In genomic region chrX:136828610-136829009, GRCm38 (mm10) we compare ENCODE assay signal across 24 mouse cellular contexts. TPM values are rescaled to one million over a fixed set of nuclear protein-coding genes. Genes with fewer than 3 reads are reported as not detected.
DNase-seq lines count a peak whose midpoint lies in the region; ATAC-seq and TF ChIP-seq lines count a peak whose summit lies in the region.
"Had no signal": no experiment of that assay in that cellular context is flagged by ENCODE, and none has a peak within 500 bp of the region (broad histone marks: within the 10 kb centered on the region; RNA-seq: fewer than 3 reads in every experiment).

No protein-coding gene starts in this region.

- peaks cover 7% of the 10 kb centered on the region; the same call in 1 of the 2 replicates for H3K36me3 ChIP-seq in midbrain, embryonic 10.5 days
- no peaks in the 10 kb centered on the region for H3K36me3 ChIP-seq in midbrain, embryonic 14.5 days (ENCODE audit: control insufficient read depth, insufficient read depth, low read length)
- H3K36me3 ChIP-seq in ES-Bruce4 (ENCODE audit: control insufficient read depth, insufficient read depth, low read length, poor library complexity, severe bottlenecking), result no peaks in the 10 kb centered on the region
- no peaks in the 10 kb centered on the region for H3K36me3 ChIP-seq in forebrain, embryonic 13.5 days (ENCODE audit: poor library complexity, severe bottlenecking)
- H3K36me3 ChIP-seq: embryonic facial prominence, embryonic 13.5 days; forebrain, embryonic 12.5 days; G1E; heart, embryonic 15.5 days had no signal

- H3K4me3 ChIP-seq in midbrain, embryonic 10.5 days, result no peak overlapping the region
- no peak overlapping the region for H3K4me3 ChIP-seq in midbrain, embryonic 14.5 days (replicated peaks; ENCODE audit: low read depth, low read length)
- H3K4me3 ChIP-seq in ES-Bruce4 (ENCODE audit: low read depth, low read length), result no peak overlapping the region
- H3K4me3 ChIP-seq in forebrain, embryonic 13.5 days, result no peak overlapping the region
- H3K4me3 ChIP-seq: embryonic facial prominence, embryonic 13.5 days; forebrain, embryonic 12.5 days; heart, embryonic 15.5 days had no signal

- no peak overlapping the region for H3K9ac ChIP-seq in midbrain, embryonic 14.5 days (replicated peaks; ENCODE audit: low read length)
- H3K9ac ChIP-seq in ES-Bruce4 (ENCODE audit: low read depth, poor library complexity, severe bottlenecking), result no peak overlapping the region
- H3K9ac ChIP-seq in forebrain, embryonic 13.5 days, result no peak overlapping the region
- H3K9ac ChIP-seq: embryonic facial prominence, embryonic 13.5 days; forebrain, embryonic 12.5 days; forebrain, postnatal 0 days; heart, embryonic 15.5 days had no signal

- no peaks in the 10 kb centered on the region for H3K9me3 ChIP-seq in midbrain, embryonic 10.5 days (replicated peaks)
- no peaks in the 10 kb centered on the region for H3K9me3 ChIP-seq in midbrain, embryonic 14.5 days (ENCODE audit: control insufficient read depth, low read length)
- H3K9me3 ChIP-seq in ES-Bruce4 (replicated peaks; ENCODE audit: control insufficient read depth, insufficient read depth, low read length, poor library complexity, severe bottlenecking), result no peaks in the 10 kb centered on the region
- H3K9me3 ChIP-seq in forebrain, embryonic 13.5 days (replicated peaks), result no peaks in the 10 kb centered on the region
- H3K9me3 ChIP-seq: embryonic facial prominence, embryonic 13.5 days; forebrain, embryonic 12.5 days; G1E; heart, embryonic 15.5 days had no signal

- DNase-seq in midbrain, embryonic 10.5 days (ENCODE audit: low spot score), result peak; percentile 16
- DNase-seq in midbrain, embryonic 14.5 days, result no peak
- DNase-seq in brain, adult 2 months (ENCODE audit: low read depth, low spot score), result peak; percentile 51
- peak; percentile 31 for DNase-seq in embryo, embryonic 9.5 days (ENCODE audit: extremely low spot score)
- no peak for DNase-seq in adrenal gland, postnatal 36 days
- DNase-seq in right cerebral cortex, adult 2 months (ENCODE audit: low spot score in 2 of 2), result no peak
- DNase-seq: adrenal gland, adult 8-10 months; cerebellum, adult 11-12 months; cerebellum, adult 9-10 months; cerebellum, postnatal 25 days; forebrain, postnatal 0 days; gastrocnemius, postnatal 14 days; heart, postnatal 14 days had no signal

- no peak for ATAC-seq in midbrain, embryonic 14.5 days (ENCODE audit: low FRiP score, low TSS enrichment)
- ATAC-seq in forebrain, embryonic 13.5 days, result no peak
- ATAC-seq: forebrain, postnatal 0 days; hindbrain, embryonic 16.5 days had no signal

- no peak for TF ChIP-seq POLR2A in ES-Bruce4 (IDR thresholded peaks at IDR 0.05; ENCODE audit: insufficient read depth, low read length)

- TF ChIP-seq CTCF in ES-Bruce4 (IDR thresholded peaks at IDR 0.05; ENCODE audit: low read depth, low read length), result no peak

- peak; percentile 53; the same call in 1 of the 2 replicates for TF ChIP-seq EP300 in ES-Bruce4 (IDR thresholded peaks at IDR 0.05; ENCODE audit: insufficient read depth, low read depth, low read length)

- H3K27me3 ChIP-seq in midbrain, embryonic 10.5 days (ENCODE audit: low read depth, poor library complexity, severe bottlenecking), result peaks cover 76% of the 10 kb centered on the region
- no peaks in the 10 kb centered on the region for H3K27me3 ChIP-seq in midbrain, embryonic 14.5 days (ENCODE audit: control insufficient read depth, insufficient read depth, low read length)
- no peaks in the 10 kb centered on the region for H3K27me3 ChIP-seq in ES-Bruce4 (ENCODE audit: control insufficient read depth, insufficient read depth, low read length, poor library complexity, severe bottlenecking)
- no peaks in the 10 kb centered on the region for H3K27me3 ChIP-seq in forebrain, embryonic 13.5 days
- H3K27me3 ChIP-seq: heart, embryonic 15.5 days had no signal

- H3K4me2 ChIP-seq in midbrain, embryonic 14.5 days (ENCODE audit: low read length), result no peak overlapping the region
- no peak overlapping the region for H3K4me2 ChIP-seq in forebrain, embryonic 13.5 days
- H3K4me2 ChIP-seq: embryonic facial prominence, embryonic 13.5 days; forebrain, embryonic 12.5 days; heart, embryonic 15.5 days had no signal

- 0 out of 2 replicates have a peak overlapping the region, but pooled peaks have one; percentile 23 for H3K27ac ChIP-seq in midbrain, embryonic 10.5 days (replicated peaks)
- H3K27ac ChIP-seq in midbrain, embryonic 14.5 days (replicated peaks; ENCODE audit: low read depth, low read length), result no peak overlapping the region
- H3K27ac ChIP-seq in ES-Bruce4 (ENCODE audit: insufficient read depth, low read length), result no peak overlapping the region
- H3K27ac ChIP-seq in forebrain, embryonic 13.5 days, result no peak overlapping the region
- H3K27ac ChIP-seq: embryonic facial prominence, embryonic 13.5 days; forebrain, embryonic 12.5 days; heart, embryonic 15.5 days had no signal

- peaks cover 21% of the 10 kb centered on the region for H3K4me1 ChIP-seq in midbrain, embryonic 10.5 days
- H3K4me1 ChIP-seq in midbrain, embryonic 14.5 days (ENCODE audit: control insufficient read depth, insufficient read depth, low read length), result no peaks in the 10 kb centered on the region
- H3K4me1 ChIP-seq in ES-Bruce4 (ENCODE audit: control insufficient read depth, insufficient read depth, low read length), result peaks cover 3% of the 10 kb centered on the region
- H3K4me1 ChIP-seq in forebrain, embryonic 13.5 days, result no peaks in the 10 kb centered on the region
- H3K4me1 ChIP-seq: embryonic facial prominence, embryonic 13.5 days; forebrain, embryonic 12.5 days; heart, embryonic 15.5 days had no signal

RNA-seq across cellular contexts. Expression of gene Plp1, which starts 6.1 kb away (rescaled TPM):
- polyA plus RNA-seq in midbrain, embryonic 10.5 days (2016; fragmentation: Nextera tagmentation; extraction: Ambion mirVana), result 19.4 and 19.5 TPM in 2 replicates
- 7.1 and 8.1 TPM in 2 replicates for polyA plus RNA-seq in midbrain, embryonic 14.5 days (2014; fragmentation: Nextera tagmentation; extraction: Ambion mirVana)
- polyA plus RNA-seq in ES-Bruce4 (2011; ENCODE audit: insufficient read depth, insufficient read length, low read depth, missing spikeins), result 4.0 and 7.5 TPM in 2 replicates
- 1 to 10 TPM; 4.4 to 5.1 TPM for total RNA-seq in adrenal gland, postnatal 36 days (2021)
- 9.7 and 10.7 TPM in 2 replicates for polyA plus RNA-seq in forebrain, embryonic 13.5 days (2015; fragmentation: Nextera tagmentation; extraction: Ambion mirVana)

RNA-seq across cellular contexts. Expression of gene Rab9b, which starts 39.9 kb away (rescaled TPM):
- polyA plus RNA-seq in midbrain, embryonic 10.5 days (2016; fragmentation: Nextera tagmentation; extraction: Ambion mirVana), result 1.6 and 3.1 TPM in 2 replicates
- polyA plus RNA-seq in midbrain, embryonic 14.5 days (2014; fragmentation: Nextera tagmentation; extraction: Ambion mirVana), result 18.1 and 22.9 TPM in 2 replicates
- not detected in 2 replicates for polyA plus RNA-seq in ES-Bruce4 (2011; ENCODE audit: insufficient read depth, insufficient read length, low read depth, missing spikeins)
- total RNA-seq in adrenal gland, postnatal 36 days (2021), result under 1 TPM; 0.23 to 0.36 TPM
- 5.8 and 6.3 TPM in 2 replicates for polyA plus RNA-seq in forebrain, embryonic 13.5 days (2015; fragmentation: Nextera tagmentation; extraction: Ambion mirVana)
- total RNA-seq: G1E; granulocyte monocyte progenitor cell, adult 5-6 weeks; hematopoietic stem cell, adult 5-6 weeks had no signal
- polyA plus RNA-seq: G1E had no signal

RNA-seq across cellular contexts. Expression of gene Glra4, which starts 48.7 kb away (rescaled TPM):
- 0.11 and 0.14 TPM in 2 replicates for polyA plus RNA-seq in midbrain, embryonic 10.5 days (2016; fragmentation: Nextera tagmentation; extraction: Ambion mirVana)
- 0.15 TPM in 1 of 2 replicates, not detected in the other for polyA plus RNA-seq in midbrain, embryonic 14.5 days (2014; fragmentation: Nextera tagmentation; extraction: Ambion mirVana)
- not detected in 2 replicates for polyA plus RNA-seq in ES-Bruce4 (2011; ENCODE audit: insufficient read depth, insufficient read length, low read depth, missing spikeins)
- total RNA-seq in adrenal gland, postnatal 36 days (2021), result under 1 TPM in 1 of 2 experiments, not detected in 1; 0.26 TPM
- polyA plus RNA-seq in forebrain, embryonic 13.5 days (2015; fragmentation: Nextera tagmentation; extraction: Ambion mirVana), result 0.13 TPM in 1 of 2 replicates, not detected in the other
- total RNA-seq: adrenal gland, postnatal 4 days; forebrain, postnatal 0 days; G1E; gastrocnemius, adult 18-20 months; gastrocnemius, postnatal 14 days; granulocyte monocyte progenitor cell, adult 5-6 weeks; heart, postnatal 14 days; hematopoietic stem cell, adult 5-6 weeks had no signal
- polyA plus RNA-seq: embryonic facial prominence, embryonic 13.5 days; forebrain, embryonic 12.5 days; forebrain, postnatal 0 days; G1E; heart, embryonic 15.5 days; hindbrain, embryonic 16.5 days had no signal

Comparison
In these comparisons a context has a peak if more than half of its experiments do, and no peak if none do; other contexts are left out.
1. DNase-seq: peak in midbrain, embryonic 10.5 days (single experiment), brain, adult 2 months (single experiment) and embryo, embryonic 9.5 days (single experiment); none in midbrain, embryonic 14.5 days (single experiment), adrenal gland, postnatal 36 days (0 of 2) and right cerebral cortex, adult 2 months (0 of 2).